ENCODE assay signal across 9 mouse cellular contexts in genomic region chr1:133187948-133188680, GRCm38 (mm10). TPM values are rescaled to one million over a fixed set of nuclear protein-coding genes. Genes with fewer than 3 reads are reported as not detected.
DNase-seq lines count a peak whose midpoint lies in the region; ATAC-seq lines count a peak whose summit lies in the region.
"Had no signal": no experiment of that assay in that cellular context is flagged by ENCODE, and none has a peak within 500 bp of the region (broad histone marks: within the 10 kb centered on the region; RNA-seq: fewer than 3 reads in every experiment).

No protein-coding gene starts in this region.

- peaks cover 63% of the 10 kb centered on the region for H3K4me1 ChIP-seq in hindbrain, embryonic 10.5 days (replicated peaks)

- peaks cover 9% of the 10 kb centered on the region for H3K36me3 ChIP-seq in hindbrain, embryonic 10.5 days
- H3K36me3 ChIP-seq: embryonic facial prominence, embryonic 13.5 days had no signal

- ATAC-seq in megakaryocyte progenitor cell, adult 5-6 weeks (replicated peaks; ENCODE audit: poor library complexity): no peak

- H3K4me3 ChIP-seq in hindbrain, embryonic 10.5 days: peak overlapping the region; percentile 32
- H3K4me3 ChIP-seq: embryonic facial prominence, embryonic 13.5 days had no signal

- H3K27ac ChIP-seq in hindbrain, embryonic 10.5 days: peak overlapping the region; percentile 88
- H3K27ac ChIP-seq: embryonic facial prominence, embryonic 13.5 days had no signal

- H3K27me3 ChIP-seq in hindbrain, embryonic 10.5 days (ENCODE audit: insufficient read depth, poor library complexity, severe bottlenecking): peaks cover 5% of the 10 kb centered on the region

- 10% methylated on average over 4 of the region's 4 CpGs for WGBS in hindbrain, embryonic 10.5 days

- 0 out of 2 replicates have a peak, but pooled peaks cover 4% of the 10 kb centered on the region for H3K9me3 ChIP-seq in hindbrain, embryonic 10.5 days
- H3K9me3 ChIP-seq: embryonic facial prominence, embryonic 13.5 days had no signal

- peak; percentile 44 for DNase-seq in kidney, postnatal 10 days
- DNase-seq in kidney, adult 18-20 months: no peak
- peak; percentile 92 for DNase-seq in embryo, embryonic 10.5 days (ENCODE audit: low spot score)
- DNase-seq in hindbrain, embryonic 10.5 days (ENCODE audit: low spot score): peak; percentile 95
- peak; percentile 87 for DNase-seq in neural tube, embryonic 10.5 days (ENCODE audit: extremely low spot score, low spot score)
- DNase-seq in adrenal gland, postnatal 4 days (ENCODE audit: low spot score in 2 of 2): no peak
- DNase-seq in lung, postnatal 36 days: no peak

RNA-seq across cellular contexts. Expression of gene Plekha6, which starts 24.1 kb away (rescaled TPM):
- 8.8 and 17.4 TPM in 2 replicates for polyA plus RNA-seq in hindbrain, embryonic 10.5 days (2016; fragmentation: Nextera tagmentation; extraction: Ambion mirVana)
- 0.42 and 1.8 TPM in 2 replicates for total RNA-seq in megakaryocyte progenitor cell, adult 5-6 weeks (2015)
- total RNA-seq in megakaryocyte progenitor cell, adult 5-6 weeks (2017): 1.1 and 2.2 TPM in 2 replicates
- 10 to 100 TPM; 22.2 to 32.7 TPM for total RNA-seq in adrenal gland, postnatal 4 days (2021)

RNA-seq across cellular contexts. Expression of gene Ppp1r15b, which starts 57.2 kb away (rescaled TPM):
- 46.2 and 54.6 TPM in 2 replicates for polyA plus RNA-seq in hindbrain, embryonic 10.5 days (2016; fragmentation: Nextera tagmentation; extraction: Ambion mirVana)
- 54.1 and 60.2 TPM in 2 replicates for total RNA-seq in megakaryocyte progenitor cell, adult 5-6 weeks (2015)
- total RNA-seq in megakaryocyte progenitor cell, adult 5-6 weeks (2017): 86.1 and 90.7 TPM in 2 replicates
- 10 to 100 TPM; 71.6 to 75.0 TPM for total RNA-seq in adrenal gland, postnatal 4 days (2021)

Comparison
In these comparisons a context has a peak if more than half of its experiments do, and no peak if none do; other contexts are left out.
1. DNase-seq: peak in kidney, postnatal 10 days (single experiment), embryo, embryonic 10.5 days (single experiment), hindbrain, embryonic 10.5 days (single experiment) and neural tube, embryonic 10.5 days (single experiment); none in kidney, adult 18-20 months (single experiment), adrenal gland, postnatal 4 days (0 of 2) and lung, postnatal 36 days (single experiment).
2. RNA of gene Plekha6, which starts 24.1 kb away (total RNA-seq): 22.2 to 32.7 TPM in adrenal gland, postnatal 4 days; 0.42 to 2.2 TPM in megakaryocyte progenitor cell, adult 5-6 weeks; every median in the first group is over 4 times any median in the second.